Mouse (Mus musculus) adrenal gland, postnatal 10 days (tissue): ENCODE measurements around the gene Ptprd. TPM values are rescaled to one million over a fixed set of nuclear protein-coding genes. Genes with fewer than 3 reads are reported as not detected.

ENCODE experiments used
- DNase-seq: peaks from one replicate; pipeline ENCODE4 v3.0.0; 2021; ENCODE audit warnings: mixed read lengths
- total RNA-seq, 2 experiments: library from RNA; stranded (reverse); gene quantifications; 2 replicates each; pipeline ENCODE4 v1.2.3; 2021

Ptprd gene
- total RNA-seq, 2 experiments from 2014 or later: 88.2 to 99.3 TPM

DNA sequence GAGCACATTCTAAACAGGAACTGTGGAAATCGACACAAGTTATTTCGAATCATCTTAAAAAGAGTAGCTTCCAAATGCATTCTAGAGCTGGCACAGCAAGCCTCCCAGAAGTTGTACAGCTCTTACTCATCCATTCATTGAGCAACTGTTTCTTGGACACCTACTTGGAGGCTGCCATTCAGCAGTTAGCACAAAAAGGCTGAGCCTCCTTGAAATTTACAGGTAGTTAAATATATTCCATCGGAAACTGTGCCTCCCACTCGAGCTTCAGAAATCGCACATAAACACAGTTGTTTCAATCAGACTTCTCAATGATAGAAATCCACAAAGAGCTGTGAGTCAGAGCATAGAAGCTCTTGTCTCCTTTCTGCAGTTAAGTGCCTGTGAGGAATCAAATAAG is 1825.9 kb downstream of the Ptprd start:
- no peak for DNase-seq

DNA sequence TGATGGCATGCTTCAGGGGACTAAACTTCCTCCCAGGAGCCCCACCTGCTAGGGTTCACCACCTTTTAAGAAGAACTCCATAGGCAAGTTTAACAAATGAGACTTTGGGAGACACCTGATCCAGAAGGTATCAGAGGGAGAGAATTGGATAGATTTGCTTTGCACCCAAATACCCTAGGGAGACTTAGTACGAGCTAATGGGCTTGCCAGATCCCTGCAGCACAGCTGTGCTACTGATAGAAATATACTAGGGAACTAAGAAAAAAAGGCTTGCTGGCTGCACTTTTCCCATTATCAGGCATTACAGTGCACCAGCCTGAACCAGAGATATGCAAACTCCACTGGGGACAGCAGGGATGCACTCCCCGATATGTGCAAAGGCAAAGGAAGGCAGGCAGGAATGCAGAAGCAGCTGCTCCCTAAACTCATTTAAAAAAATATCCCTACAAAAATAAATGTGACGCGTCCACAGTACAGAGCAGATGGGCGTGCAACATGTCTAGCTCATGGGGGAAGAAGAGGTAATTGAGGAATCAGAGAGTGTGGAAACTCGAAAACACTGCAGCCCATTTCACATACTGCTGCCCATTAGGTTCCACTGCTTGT is 1831.3 kb downstream of the Ptprd start:
- no peak for DNase-seq

DNA sequence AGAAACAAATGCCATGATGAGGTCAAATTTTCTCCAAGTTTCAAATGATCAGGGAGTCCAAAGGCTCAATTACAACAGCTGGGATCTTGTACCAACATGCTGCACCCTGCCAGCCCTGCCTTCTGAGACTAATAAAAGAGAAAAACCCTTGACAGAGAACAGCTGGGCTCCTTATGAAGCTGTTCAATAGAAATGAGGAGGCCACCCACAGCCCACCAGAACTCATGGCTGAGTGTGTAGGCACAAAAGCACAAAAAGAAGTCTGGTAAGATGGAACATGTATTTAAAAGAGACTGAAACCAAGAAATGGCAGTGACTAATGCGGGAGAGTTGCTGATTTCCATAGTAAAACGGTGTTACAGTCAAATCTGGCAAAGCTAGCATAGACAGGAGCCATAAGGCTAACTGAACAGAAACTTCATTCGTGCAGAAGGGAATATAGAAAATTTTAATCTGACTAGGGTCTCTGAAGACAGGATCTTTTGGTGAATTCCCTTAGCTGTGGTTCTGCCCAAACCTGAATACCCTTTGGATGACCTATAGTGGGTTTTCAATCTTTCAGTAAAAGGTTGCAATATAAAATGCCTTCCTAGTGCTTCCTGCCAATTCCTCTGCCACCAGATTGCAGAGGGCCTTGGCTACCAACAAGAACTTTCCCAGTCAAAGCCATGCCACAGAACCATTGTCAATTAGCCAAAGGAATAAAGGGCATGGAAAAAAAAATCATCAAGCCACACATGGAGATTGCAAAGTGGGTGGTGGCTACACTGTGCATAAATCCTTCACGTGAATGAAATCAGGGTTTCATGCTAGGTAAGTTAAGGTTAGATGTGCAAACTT is 1841.5 kb downstream of the Ptprd start:
- DNase-seq: peak; percentile 49

DNA sequence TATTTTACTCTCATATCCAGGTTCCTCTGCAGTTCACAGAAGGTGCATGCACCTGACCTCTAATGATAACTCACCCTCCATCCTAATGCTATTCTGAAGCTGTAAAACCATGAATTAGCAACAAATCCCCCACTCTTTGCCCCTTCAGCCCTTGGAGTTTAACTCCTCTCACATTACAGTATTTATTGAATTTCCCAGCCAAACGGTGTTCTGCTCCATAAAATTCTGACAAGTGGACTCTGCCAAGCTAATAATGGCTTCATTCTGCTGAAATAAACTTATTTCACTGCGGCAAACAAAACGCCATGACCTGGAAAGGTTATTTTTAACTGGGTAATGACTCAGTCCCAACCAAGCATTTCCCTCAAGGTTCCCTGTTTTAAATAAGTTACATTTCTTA is 1842.7 kb downstream of the Ptprd start:
- DNase-seq: no peak

DNA sequence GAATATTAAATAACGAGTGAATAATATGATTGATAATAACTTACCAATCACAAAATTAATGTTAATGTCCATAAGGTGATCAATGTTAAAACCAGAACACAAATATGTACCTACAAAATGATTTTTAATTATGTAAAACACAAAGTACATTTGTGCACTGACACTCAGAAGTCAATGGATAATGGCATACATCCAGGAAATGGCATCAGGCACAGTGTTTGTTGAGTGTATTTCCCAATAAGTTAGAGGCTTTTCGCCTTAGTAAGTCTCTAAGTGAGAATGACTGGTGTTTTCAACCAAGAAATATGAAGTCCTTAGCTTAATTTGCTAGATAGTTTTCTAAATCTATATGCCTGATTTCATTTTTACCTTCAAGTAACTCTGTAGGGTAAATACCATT is 1843.5 kb downstream of the Ptprd start:
- DNase-seq: no peak

DNA sequence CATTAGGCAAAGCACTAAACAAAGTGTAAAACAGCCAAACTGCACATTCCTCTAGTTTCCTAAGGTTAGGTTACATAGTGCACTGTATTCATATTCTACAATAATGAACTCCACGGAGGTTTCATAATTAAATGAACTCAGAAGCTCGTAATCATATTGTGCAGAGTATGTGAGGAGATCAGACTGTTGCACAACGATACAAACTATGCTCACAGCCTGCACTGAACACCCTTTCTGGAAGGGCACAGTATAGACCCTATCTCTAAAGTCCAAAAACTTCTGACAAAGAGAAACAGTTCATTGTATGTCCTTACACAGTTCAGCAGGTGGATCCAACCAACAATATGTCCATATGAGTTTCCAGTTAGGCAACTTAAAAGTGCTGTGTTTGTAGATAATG is 1844.5 kb downstream of the Ptprd start:
- no peak for DNase-seq

DNA sequence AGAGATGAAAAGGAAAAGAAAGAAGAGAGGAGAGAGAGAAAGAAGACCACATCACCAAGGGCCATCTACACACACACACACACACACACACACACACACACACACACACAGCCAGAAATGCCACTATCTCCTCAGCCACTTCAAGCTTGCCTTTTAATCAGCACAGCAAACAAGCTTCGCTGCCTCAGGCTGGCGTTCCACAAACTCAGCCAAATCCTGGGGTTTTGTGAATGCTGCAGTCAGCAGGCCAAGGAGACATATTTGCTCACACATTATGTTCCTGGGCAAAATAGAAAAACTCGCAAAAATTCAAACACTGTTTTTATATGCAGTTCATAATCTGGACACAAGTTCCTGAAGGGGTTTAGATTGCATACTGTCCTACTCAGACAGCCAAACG is 1845.9 kb downstream of the Ptprd start:
- no peak for DNase-seq

DNA sequence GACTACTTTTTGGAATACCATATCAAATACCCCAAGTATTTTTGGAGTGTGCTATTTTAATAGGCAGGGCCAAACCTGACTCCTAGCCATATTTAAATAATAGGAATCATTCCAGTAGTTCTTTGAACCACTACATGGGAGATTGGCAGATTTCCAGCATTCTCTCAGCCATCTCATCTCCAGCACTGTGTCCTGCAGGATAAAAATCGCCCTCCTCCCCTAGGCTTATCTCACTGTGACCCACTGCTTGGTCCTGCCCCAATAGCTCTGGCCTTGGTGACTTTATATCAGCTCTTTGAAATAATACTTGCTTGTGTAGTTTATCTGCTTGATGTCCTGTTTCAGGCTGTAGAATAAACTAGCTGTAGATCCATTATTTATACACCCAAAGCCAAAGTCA is 1850.2 kb downstream of the Ptprd start:
- peak; percentile 50 for DNase-seq

DNA sequence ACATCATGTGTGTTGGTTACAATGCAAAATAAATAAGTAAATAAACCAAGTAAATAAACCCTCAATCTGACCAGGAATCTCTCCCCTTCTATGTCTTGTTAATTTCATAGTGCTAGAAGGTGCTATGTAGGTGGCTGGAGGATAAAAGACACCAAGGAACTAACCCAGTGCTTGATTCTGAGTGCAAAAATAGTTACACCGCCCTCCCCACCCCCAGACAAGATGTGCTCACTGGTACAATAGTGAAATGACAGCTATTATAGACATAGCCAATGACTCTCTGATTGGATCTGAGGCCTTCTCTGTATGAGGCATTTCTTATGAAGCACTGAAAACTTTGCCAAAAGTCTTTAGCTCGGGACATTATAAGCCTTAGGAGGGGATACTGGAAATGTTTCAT is 1857.6 kb downstream of the Ptprd start:
- DNase-seq: no peak

DNA sequence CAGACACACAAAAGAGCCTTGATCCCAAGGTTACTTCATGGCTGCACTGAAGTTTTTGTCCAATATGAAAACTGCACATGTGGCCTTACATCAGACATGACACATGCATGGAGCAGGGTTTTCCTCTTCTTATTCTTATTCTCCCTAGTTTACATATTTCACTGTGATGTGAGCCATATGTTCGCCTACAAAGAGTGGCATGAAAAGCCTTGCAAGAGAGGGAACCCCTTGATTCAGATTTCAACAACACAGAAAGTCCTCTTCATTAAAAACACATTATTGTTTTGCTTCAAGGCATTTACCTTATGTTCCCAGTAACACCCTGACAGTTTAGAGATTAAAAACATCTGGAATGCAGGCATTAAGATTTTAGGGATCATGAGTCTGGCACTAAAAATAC is 1859.3 kb downstream of the Ptprd start:
- DNase-seq: no peak

DNA sequence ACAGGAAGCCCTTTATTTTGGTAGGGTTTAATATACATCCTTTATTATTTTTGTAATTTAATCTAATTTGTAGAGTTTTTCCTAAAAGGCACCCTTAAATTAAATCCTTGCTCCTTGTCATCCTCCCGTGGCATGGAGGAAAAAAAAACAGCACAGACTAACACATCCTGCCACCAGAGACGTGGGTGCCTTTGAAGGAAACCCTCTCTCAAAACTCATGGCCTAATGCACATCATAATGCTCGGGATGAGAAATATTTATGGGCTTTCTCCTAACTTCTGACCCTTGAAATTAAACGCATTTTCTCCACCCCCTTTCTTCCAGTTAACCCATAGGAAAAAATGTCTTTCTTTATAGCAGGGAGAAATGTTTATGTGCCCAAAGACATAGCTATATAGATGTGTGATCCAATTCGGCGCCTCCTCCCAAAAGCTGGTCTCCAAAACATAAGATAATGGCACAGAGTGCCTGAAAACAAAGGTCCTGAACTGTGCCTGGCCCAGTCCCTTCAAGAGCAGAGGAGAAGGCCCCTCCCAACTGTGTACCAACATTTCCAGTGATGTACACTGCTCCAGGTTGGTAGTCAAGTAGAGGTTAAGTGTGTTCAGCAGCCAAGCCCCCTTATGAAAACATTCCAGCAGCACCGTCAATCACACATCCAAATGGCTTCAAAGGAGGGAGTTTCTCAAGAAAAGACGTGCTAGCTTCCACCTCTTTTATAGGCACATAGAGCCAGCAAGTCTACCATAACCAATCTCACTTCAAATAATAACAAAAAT is 1860.4 kb downstream of the Ptprd start:
- no peak for DNase-seq

DNA sequence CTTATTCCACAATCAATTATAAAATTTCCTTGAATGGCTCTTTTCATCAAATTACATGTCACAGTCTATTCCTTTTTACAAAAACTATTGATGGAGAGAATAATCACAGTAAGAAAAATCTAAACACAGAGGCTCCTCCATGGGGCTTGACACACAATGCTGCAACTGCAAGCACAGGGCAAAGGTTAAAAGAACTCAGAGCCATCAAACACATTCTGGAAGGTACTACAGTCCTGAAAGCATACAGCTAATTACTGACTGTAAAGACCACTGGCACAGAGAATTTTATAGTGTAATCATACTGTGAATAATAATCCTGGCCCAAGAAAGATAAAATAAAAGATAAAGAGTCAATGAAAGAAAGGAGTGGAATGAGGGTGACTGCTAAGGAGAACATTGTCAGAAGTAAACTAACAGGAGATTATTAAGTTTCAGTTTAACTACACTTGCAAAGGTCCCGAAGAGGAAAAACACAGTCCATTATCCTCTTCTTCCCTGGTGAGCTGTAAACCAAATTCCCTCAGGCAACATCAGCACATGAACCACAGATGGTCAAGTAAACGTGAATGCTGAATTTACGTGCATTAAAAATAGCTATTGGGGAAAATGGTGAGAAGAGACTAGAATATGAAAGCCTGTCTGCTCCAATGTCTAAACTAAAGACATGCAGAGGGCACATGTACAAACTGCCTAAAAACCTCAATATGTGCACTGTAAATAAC is 1861.4 kb downstream of the Ptprd start:
- no peak for DNase-seq

DNA sequence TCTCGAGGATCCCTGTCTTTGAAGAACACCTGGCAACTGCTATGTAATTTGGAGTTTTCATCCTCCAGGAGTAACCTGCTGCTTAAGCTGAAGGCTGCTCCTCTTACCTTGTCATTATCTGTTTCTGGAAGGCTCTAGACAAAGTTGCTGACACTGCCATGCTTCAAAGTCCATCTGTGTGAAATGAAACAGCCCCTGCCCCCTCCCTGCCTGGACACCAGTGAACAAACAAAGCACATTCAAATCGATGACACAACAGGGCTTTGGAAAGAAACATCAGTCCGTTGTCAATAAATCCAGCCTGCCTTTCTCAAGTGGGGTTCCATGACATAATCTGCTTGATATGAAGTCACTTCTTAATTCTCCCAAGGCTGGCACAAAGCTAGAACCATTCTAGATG is 1867.7 kb downstream of the Ptprd start:
- no peak for DNase-seq

DNA sequence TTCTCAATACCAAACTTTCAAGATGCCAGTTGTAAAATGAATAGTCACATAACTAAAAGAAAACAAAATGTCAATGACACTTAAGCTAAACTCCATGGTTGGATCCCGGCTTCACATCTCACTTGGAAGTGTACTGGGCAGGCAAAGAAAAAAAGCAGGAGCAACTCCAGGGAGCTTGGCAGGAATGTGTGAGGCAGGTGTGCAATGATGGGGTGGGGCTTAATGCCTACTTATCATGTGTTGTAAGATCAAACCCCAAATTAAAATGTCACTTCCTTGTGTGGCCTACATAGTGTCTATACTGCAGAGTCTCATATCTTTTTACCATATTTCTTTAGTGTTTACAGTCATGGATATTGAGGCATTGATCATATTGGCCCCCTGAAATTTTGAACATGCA is 1873.8 kb downstream of the Ptprd start:
- DNase-seq: no peak

DNA sequence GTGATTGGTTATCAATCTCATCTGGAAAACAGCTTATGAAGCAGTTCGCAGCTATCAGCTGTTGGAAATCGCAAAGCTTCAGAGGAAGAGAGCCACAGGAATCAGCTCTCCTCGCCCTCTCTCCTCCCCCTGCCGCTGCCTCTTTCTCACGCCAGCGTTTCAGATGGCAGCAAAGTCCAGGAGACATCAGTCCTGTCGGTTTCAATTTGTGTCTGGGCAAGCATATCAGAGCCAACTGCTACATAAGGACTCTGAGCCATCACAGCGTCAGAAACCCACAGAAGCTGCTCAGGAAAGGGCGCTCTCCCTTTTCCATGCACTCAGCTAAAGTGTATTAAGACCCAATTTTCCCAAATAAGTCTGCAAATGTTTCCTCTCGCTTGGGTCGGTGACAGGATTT is 1884.4 kb downstream of the Ptprd start:
- peak; percentile 24 for DNase-seq

DNA sequence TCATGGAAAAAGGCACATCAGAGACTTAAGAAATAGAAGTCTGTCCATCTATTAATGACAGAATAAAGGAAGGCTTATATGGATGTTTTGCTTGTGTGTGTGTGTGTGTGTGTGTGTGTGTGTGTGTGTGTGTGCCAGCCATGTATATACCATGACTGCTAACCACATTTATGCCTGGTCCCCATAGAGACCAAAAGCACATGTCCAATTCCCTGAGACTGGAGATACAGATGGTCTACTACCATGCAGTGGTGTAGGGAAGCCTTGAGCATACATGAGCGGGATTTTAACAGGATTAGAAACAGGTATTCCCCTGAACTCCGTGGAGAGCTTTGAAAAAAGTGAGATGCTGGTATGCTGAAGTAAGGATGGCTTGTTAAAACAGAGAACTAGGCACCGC is 1886.1 kb downstream of the Ptprd start:
- DNase-seq: no peak

DNA sequence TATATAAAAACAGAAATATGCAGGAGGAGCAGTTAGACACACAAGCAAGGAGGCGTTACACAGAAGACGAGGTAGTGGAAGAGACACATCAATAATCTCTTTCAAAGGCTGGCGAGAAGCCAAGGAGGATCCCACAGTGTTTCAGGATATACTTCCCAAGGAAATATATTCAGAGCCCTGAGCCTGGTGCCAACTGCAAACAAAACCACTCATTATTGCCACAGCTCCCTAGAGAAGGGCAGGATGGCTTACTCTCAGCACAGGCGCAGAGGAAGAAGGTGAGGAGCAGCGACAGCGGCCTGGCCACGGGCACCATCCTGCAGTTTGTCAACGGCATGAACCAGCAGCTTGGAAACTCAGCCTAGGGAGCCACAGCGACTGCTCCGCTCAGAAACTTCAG is 1886.8 kb downstream of the Ptprd start:
- DNase-seq: no peak

DNA sequence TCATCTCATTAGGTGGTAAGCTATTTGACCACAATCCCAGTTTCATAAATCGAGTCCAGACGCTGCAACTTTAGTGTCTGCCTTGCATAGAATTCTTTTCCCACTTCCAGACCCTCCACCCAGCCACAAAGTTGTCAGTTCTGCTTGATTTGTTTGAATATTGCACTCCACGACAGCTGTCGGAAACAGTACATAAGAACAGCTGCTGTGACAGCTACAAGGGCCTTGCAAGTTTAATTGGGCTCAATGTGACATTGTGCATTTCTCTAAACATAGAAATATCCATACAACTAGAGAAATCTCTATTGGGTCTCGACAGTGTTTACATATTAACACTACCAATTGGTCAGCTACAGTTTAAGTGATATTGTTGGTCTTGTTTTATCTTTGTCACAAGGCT is 1887.3 kb downstream of the Ptprd start:
- DNase-seq: no peak

DNA sequence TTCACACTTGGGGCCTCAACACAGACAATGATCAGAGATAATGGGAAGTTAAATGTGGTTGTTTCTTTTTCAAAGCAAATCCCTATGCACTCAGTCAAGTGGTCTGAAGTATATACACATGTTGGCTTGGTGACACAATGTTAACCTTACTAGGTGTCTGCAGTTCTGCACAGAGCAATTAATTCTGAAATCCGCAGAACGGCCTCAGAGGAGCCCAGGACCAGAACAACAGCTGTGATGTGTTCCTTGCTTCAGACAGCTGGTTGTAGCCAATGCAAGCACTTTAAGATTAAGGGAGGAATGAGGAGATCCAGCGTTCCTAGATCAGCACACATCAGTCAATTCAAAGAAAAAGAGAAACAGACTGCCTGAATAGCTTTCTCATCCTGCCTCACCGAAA is 1891.9 kb downstream of the Ptprd start:
- DNase-seq: no peak

DNA sequence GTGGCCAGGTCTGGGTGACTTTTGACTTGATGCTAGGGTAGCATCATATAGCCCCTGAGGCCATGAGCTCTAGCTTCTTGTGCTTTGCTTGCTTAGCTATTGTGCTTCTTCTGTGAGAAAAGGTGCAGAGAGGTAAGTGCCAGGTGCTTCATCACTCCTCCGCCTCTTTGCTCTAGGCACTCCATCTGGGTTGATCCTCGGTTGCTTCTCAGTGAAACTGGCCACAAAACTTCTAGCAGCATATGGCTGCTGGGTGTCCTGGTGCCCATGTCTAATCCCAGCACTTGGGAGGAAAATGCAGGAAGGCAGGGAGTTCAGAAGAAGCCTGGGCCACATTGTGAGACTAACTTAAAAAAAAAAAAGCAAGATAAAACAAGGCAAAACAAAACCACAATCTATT is 1895.8 kb downstream of the Ptprd start:
- DNase-seq: no peak

DNA sequence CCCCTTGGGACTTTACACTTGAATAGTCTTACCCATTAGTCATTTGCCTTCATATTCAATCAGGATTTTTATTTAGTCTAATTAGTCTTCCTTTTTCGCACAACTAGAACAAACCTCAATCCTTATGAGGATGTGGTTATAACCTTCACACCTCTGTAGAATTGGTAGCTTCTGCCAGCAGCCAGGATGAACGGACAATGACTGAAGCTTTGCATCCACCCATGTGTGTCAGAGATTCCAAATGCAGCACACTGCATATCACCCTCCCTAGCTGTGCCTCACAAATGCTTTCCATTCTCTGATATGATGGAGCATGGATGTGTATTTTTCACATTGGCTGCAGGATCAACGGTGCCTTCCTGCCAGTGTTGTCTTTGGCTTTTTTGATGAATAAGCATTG is 1898.0 kb downstream of the Ptprd start:
- DNase-seq: no peak

DNA sequence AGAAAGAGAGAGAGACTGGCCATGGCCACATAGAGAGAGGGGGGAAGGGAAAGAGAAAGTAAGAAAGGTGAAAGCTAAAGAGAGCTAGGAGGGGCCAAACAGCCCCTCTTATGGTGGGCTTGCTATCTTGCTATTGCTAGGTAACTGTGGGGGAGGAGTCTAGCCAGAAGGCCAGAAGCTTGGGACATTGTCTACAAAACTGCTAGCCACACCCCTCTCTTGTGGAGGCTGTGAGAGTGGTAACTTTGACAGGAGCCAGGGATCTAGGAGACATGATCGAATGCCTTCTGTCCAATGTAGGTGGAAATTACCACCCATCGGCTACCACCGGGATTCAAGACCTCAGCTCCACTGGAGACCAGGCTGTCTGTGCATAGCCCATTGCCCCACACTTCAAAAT is 1899.2 kb downstream of the Ptprd start:
- DNase-seq: no peak

DNA sequence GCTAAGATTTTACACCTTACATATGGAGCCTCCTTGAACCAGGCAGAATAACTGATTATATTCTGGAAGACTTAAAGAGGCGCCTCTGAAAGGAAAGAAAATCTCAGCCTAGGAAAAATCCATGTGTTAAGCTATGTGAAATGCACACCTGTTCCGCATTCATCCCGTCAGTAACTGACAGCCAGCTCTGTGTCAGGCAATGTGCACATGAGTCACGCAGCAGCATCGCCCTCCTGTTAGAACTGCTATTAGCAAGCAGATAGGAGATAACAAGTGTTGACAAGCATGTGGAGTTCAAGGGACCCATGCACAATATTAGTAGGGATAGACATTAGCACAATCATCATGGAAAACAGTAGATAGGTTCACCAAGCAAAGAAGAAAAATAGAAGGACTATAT is 1905.8 kb downstream of the Ptprd start:
- no peak for DNase-seq
